Mouse (Mus musculus): ENCODE data around the gene Usp53.

- TF ChIP-seq POLR2A (IDR thresholded peaks at IDR 0.05; ENCODE audit: low read depth, low read length) (0 out of 2 replicates have a peak, but pooled peaks have one; percentile 24), CTCF (IDR thresholded peaks at IDR 0.05; ENCODE audit: borderline replicate concordance, insufficient read depth, low read length) (no peak)
Observed at GRCm38 (mm10) chr3:122920572-122921435, 63.5 kb downstream of the Usp53 start.

All from embryonic fibroblast, embryonic 13.5 days (primary cell).